Mouse (Mus musculus) neutrophil, adult 65 days (primary cell): ENCODE results near the gene Olfml3. TPM values are rescaled to one million over a fixed set of nuclear protein-coding genes. Genes with fewer than 3 reads are reported as not detected.

ENCODE experiments used
- total RNA-seq: library from RNA; stranded (reverse); gene quantifications from 2 replicates; pipeline ENCODE4 v1.2.4, GENCODE M21; 2023

The Olfml3 gene
- total RNA-seq = 0.95 and 1.1 TPM in 2 replicates

DNA sequence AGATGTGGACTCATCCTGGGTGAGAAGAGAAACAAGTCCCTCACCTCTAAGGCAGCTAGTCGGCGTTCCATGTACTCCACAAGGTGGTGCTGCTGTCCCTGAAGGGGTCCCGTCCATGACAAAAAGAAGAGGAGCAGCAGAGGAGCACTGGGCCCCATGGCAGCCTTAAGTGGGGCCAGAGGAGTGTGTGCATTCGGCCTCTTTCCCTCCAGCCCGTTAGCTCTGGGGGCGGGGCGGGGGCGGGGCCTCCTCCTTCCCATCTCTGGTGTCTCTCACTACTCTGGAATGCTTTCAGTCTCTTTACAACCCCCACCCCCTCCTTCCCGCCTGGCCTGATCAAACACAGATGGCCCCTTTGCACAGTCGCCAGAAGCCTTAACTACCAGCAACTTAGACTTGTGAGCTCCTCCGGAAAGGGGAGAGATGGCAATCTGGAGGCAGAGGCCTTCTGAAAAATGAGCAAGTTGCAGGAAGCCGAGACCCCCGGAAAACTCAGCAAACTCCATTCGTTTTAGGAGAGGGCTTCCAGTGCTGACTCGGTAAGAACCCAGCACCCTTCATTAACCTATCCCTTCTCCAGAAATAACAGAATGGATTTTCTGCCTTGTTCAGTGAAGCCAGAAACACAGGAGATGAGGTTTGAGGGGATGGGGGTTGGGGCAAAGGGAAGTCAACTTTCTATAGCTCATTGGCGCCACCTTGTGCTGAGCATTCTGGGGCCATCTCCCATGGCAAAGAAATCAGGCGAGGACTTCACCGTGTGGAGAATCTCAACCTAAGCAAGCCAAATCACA lies at the start of gene Olfml3:
Gene Olfml3 (minus strand): TSS at position 224 of the 794 bp plus-strand sequence.

DNA sequence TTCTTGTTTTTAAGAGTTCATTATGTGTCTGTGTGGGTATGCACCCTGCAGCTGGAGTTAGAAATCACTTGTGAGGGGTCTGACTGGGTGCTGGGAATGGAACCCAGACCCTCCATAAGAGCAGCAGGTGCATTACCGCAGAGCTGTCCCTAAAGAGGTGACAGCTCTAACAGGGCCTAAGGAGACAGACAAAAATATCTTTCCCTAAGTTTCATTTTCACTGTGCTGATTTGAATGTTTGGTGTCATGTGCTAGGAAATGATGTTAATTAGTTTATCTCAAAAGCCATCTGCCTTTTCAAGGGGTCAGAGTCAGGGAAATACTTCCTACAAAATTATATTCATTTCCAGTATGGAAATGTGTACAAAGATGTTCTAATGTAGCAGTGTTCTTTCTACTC lies 1.5 kb upstream of the Olfml3 start, which contains the start of gene Gm10964:
Gene Gm10964 (plus strand): TSS at position 38 of the 400 bp plus-strand sequence.

Other genes starting within 250 kb of the Olfml3 start
- gene Syt6, start 162.8 kb downstream of the Olfml3 start, total RNA-seq = not detected in 2 replicates
- gene Atg4a-ps, start 91.9 kb downstream of the Olfml3 start, total RNA-seq = not detected in 2 replicates
- not detected in 2 replicates for gene Gm10964, start 1.4 kb upstream of the Olfml3 start, total RNA-seq
- gene Hipk1, start 53.6 kb upstream of the Olfml3 start, total RNA-seq = 365 and 395 TPM in 2 replicates
- 37.8 and 46.5 TPM in 2 replicates for gene Dclre1b, start 71.4 kb upstream of the Olfml3 start, total RNA-seq
- gene Ap4b1, start 71.5 kb upstream of the Olfml3 start, total RNA-seq = 15.1 and 27.7 TPM in 2 replicates
- gene Gm43064, start 71.6 kb upstream of the Olfml3 start, total RNA-seq = 0.38 TPM in 1 of 2 replicates, not detected in the other
- gene Bcl2l15, start 94.6 kb upstream of the Olfml3 start, total RNA-seq = 0.54 and 0.75 TPM in 2 replicates
- gene Ptpn22, start 121.8 kb upstream of the Olfml3 start, total RNA-seq = 47.2 and 54.4 TPM in 2 replicates
- 15.5 and 19.5 TPM in 2 replicates for gene Rsbn1, start 176.1 kb upstream of the Olfml3 start, total RNA-seq
- 8.1 and 11.3 TPM in 2 replicates for gene Phtf1, start 230.1 kb upstream of the Olfml3 start, total RNA-seq